Mouse (Mus musculus) embryo, embryonic 9.5 days (tissue): Measurements from ENCODE around the gene Tpp2.
"Not testable (repeated sequence)": the region's sequence is repeated elsewhere in the genome, so short reads cannot be mapped to it uniquely, and the experiment has no call there.

Experiments
- DNase-seq: peaks from one replicate; pipeline ENCODE4 v3.0.0-alpha.2; 2017; ENCODE audit errors: extremely low spot score

Gene Tpp2

DNA sequence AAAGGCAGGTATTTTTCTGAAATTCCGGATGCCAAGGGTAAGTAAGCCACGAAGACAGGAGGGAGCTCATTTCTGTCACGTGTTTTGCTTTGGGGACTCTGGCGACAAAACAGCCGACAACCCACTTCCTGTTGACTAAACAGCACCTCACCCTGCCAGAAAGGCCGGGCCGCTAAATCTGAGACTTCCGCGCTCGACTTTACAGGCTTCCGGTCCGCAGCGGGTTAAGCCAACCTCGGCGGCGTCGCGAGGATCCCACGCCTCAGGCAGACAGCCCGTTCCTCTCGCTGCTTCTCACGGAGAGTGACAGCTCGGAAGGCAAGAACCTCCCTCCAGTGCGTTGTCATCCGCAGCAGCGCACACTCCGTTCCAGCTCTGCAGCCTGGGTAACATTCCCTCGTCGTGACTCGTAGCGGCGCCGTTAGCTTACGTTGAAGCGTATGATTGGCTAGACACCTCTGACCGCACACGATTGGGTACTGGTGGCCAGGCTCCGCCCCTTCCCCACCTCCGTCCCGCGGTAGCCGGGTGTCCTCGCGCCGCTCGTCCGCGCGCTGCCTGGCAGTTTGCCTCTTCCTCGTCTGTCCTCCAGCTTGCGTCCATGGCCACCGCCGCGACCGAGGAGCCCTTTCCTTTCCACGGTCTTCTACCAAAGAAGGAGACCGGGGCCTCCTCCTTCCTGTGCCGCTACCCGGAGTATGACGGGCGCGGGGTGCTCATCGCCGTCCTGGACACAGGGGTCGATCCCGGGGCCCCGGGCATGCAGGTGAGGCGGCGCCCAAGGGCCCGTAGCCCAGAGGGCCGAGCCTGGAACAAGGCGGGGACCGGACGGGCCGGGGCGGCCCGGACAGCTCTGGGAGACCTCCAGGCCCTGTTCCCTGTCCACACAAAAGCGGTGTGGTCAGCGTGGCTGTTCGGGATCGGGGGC, at the start of gene Tpp2:
TSS of gene Tpp2 (plus strand) at position 160 of the 928 bp plus-strand sequence.
- DNase-seq, result peak; percentile 92

DNA sequence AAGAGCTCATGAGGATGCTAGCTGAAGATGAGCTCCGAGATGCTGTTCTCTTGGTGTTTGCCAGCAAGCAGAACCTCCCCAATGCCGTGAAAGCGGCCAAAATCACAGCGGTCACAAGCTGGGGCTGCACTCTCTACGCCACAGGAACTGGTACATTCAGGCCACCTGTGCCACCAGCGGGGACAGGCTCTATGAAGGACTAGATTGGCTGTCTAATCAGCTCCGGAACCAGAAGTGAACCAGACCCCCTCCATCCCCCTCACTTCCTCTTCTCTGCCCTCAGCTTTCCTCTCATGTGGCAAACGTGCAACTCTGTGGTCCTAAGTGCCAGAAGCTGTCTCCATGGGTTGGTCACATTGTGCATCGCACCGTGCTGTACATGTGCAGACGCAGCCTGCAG, 45.1 kb upstream of the Tpp2 start:
- not testable (repeated sequence) for DNase-seq

- DNase-seq, result no peak
These were observed 37.7 kb upstream of the Tpp2 start for GRCm38 (mm10) chr1:43895742-43896141.

DNA sequence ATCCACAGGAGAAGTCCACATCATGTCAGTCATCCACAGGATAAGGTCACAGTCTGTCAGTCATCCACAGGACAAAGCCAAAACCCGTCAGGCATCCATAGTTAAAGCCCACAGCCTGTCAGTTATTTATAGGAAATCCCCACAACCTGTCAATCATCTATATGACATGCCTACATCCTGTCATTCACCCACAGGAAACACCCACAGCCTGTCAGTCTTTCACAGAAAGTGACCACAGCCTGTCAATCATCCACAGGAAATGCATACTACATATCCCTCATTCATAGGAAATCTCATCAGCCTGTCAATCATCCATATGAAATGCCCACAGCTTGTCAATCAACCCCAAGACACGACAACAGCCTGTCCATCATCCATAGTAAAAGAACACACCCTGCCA, 36.3 kb upstream of the Tpp2 start:
- DNase-seq, result no peak

- no peak for DNase-seq
These were observed 35.5 kb upstream of the Tpp2 start for GRCm38 (mm10) chr1:43897987-43898386.

- peak; percentile 80 for DNase-seq
These were observed 34.3 kb upstream of the Tpp2 start for GRCm38 (mm10) chr1:43898991-43899714.

- no peak for DNase-seq
These were observed 31.0 kb upstream of the Tpp2 start for GRCm38 (mm10) chr1:43902417-43902816.

DNA sequence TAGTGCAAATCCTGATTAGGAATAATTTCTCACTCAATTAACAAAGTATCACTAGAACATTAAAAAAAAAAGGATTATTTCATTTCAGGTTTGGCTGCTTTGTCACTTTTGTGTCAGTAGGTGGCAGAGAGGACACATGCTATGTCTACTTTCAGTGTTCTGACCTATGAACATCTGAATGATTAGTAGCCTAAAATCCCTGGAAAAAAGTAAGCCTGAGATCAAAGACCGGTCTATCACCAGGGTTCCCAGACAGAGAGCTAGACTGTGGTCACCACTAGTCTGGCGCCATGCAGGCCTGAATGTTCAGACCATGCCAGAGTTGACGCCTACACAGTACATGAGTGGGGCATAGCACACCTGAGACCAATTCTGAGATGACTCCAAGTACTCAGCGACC, 30.6 kb upstream of the Tpp2 start:
- DNase-seq, result no peak

GRCm38 (mm10) chr1:43915428-43915827, 18.0 kb upstream of the Tpp2 start:
- no peak for DNase-seq

DNA sequence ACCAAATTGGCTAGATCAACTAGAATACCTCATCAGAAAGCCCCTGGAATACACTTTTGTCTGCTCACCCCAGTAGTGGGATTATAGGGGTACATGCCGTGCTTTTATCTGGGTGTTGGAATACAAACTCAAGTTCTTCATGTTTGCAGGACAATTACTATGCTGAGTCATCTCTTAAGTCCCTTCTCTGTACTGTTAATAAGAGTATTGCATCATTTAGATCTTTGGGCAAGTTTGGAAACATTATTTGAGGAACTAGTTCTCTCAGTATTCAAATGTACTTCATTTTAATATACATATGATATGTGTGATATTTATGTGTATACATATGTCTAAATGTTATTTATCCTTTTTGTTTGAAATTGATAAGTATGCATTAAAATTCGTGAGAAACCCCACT, 16.6 kb upstream of the Tpp2 start:
- no peak for DNase-seq

GRCm38 (mm10) chr1:43934416-43934810, 966 bp downstream of the Tpp2 start:
- DNase-seq, result no peak

- no peak for DNase-seq
These were observed 5.9 kb downstream of the Tpp2 start for GRCm38 (mm10) chr1:43939310-43939709.

- no peak for DNase-seq
These were observed 8.2 kb downstream of the Tpp2 start for GRCm38 (mm10) chr1:43941476-43942217.

- DNase-seq, result no peak
These were observed 9.4 kb downstream of the Tpp2 start for GRCm38 (mm10) chr1:43942814-43943213.

GRCm38 (mm10) chr1:43953679-43954078, 20.2 kb downstream of the Tpp2 start:
- DNase-seq, result no peak

- DNase-seq, result no peak
These were observed 30.9 kb downstream of the Tpp2 start for GRCm38 (mm10) chr1:43964381-43964780.

- no peak for DNase-seq
These were observed 33.3 kb downstream of the Tpp2 start for GRCm38 (mm10) chr1:43966756-43967155.

DNA sequence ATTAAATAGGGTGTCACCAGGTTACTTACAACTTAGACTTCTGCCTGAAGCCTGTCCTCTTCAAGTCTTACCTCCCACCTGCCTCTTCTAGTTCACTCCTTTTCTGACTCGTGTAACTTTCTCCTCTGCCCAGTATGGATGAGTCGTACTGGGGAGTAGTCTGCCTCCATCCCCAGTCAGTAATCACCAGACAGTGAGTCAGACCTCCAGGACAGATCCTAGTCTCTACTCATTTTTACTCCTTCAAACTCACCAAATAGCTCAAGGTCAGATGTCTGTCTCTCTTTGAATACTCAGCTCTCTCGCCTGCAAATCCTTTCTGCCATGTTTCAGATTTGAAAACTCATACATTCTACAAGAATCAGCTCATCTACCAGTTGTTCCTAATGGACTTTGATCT, 35.9 kb downstream of the Tpp2 start:
- DNase-seq, result no peak

GRCm38 (mm10) chr1:43971089-43971488, 37.6 kb downstream of the Tpp2 start:
- no peak for DNase-seq

DNA sequence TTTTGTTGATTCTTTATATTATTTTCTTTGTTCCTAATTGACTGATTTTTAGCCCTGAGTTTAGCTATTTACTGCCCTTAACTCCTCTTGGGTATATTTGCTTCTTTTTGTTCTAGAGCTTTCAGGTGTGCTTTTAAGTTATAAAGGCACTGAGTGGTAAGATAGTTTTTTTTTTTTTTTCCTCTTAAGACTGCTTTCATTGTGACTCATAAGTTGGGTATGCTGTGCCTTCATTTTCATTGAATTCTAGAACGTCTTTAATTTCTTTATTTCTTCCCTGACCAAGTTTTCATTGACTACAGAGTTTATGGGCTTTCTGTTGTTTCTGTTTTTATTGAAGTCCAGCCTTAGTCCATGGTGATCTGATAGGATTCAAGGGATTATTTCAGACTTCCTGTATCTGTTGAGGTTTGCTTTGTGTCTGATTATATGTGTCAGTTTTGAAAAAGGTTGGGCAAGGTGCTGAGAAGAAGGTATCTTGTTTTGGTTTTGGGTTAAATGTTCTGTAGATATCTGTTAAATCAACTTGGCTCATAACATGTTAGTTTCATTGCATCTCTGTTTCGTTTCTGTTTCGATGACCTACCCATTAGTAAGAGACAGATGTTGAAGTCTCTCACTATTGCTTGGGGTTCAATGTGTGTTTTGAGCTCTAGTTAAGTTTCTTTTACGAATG, 63.6 kb downstream of the Tpp2 start:
- DNase-seq, result no peak

DNA sequence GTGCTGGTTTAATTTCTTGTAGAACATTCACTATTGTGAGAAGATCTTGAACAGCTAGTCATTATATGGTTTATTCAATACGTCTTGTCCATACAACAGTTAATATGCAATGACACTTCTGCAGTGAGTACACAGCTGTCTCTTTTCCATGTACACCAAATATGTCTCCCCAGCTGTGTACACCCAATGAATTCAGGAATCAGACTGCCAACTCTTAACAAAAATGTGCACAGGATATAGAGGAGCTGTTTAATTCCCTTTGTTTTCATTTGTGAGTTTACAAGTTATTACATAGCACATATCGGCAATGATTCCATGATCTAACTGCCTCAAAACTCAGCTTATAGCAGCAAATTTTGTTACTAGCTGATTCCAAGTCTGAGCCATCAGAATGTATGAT, 71.1 kb downstream of the Tpp2 start:
- no peak for DNase-seq

DNA sequence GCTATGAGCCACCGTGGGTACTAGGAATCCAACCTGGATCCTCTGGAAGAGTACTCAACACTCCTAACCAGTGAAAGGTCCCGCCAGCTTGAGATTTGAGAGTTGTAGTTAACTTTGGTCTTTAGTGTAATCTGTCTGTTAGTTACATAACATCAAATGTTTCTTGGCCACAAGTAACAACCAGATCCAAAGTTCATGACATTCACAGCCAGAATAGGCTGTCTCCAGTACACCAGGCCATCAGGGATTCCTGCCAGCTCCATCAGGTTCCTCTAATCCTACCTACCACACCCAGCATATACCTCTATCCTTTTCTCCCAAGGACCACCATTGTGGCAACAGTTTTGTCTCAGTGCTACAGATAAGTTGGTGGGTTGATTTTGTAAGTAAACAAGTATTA, 82.1 kb downstream of the Tpp2 start:
- DNase-seq, result no peak
